Mouse (Mus musculus) 416B (cell line): ENCODE results near the gene Trnp1.

Source experiments
- DNase-seq: peaks from one replicate; pipeline ENCODE4 v3.0.0; 2011; ENCODE audit warnings: low read depth

Gene Trnp1

GRCm38 (mm10) chr4:133460006-133460405 is 38.3 kb downstream of the Trnp1 start:
- DNase-seq: no peak

GRCm38 (mm10) chr4:133458044-133458443 is 40.3 kb downstream of the Trnp1 start:
- DNase-seq: peak; percentile 24

GRCm38 (mm10) chr4:133452433-133452832 is 45.9 kb downstream of the Trnp1 start:
- no peak for DNase-seq

- DNase-seq: peak; percentile 81
These were observed 46.8 kb downstream of the Trnp1 start for GRCm38 (mm10) chr4:133451536-133451935.

- DNase-seq: peak; percentile 52
These were observed 48.6 kb downstream of the Trnp1 start for GRCm38 (mm10) chr4:133449726-133450125.

GRCm38 (mm10) chr4:133448708-133449388 is 49.5 kb downstream of the Trnp1 start:
- DNase-seq: no peak

- DNase-seq: no peak
These were observed 50.4 kb downstream of the Trnp1 start for GRCm38 (mm10) chr4:133447967-133448366.

- no peak for DNase-seq
These were observed 51.0 kb downstream of the Trnp1 start for GRCm38 (mm10) chr4:133447366-133447765.

GRCm38 (mm10) chr4:133445727-133446126 is 52.6 kb downstream of the Trnp1 start:
- peak; percentile 47 for DNase-seq

GRCm38 (mm10) chr4:133443085-133443484 is 55.3 kb downstream of the Trnp1 start:
- no peak for DNase-seq

- DNase-seq: no peak
These were observed 56.2 kb downstream of the Trnp1 start for GRCm38 (mm10) chr4:133442194-133442593.
